Mouse (Mus musculus): ENCODE data around the gene Icam2. TPM values are rescaled to one million over a fixed set of nuclear protein-coding genes. Genes with fewer than 3 reads are reported as not detected.
"Not testable (repeated sequence)": the region's sequence is repeated elsewhere in the genome, so short reads cannot be mapped to it uniquely, and the experiment has no call there.

Icam2 gene
- polyA plus RNA-seq, 1 experiment from 2014 or later = 65.4 TPM

- H3K36me3 ChIP-seq (ENCODE audit: control insufficient read depth, insufficient read depth, low read length) = peaks cover 18% of the 10 kb centered on the region; the same call in 1 of the 2 replicates
- no peak for ATAC-seq (ENCODE audit: low FRiP score, low TSS enrichment)
Measured at GRCm38 (mm10) chr11:106397656-106398055, 9.8 kb upstream of the Icam2 start.

DNA sequence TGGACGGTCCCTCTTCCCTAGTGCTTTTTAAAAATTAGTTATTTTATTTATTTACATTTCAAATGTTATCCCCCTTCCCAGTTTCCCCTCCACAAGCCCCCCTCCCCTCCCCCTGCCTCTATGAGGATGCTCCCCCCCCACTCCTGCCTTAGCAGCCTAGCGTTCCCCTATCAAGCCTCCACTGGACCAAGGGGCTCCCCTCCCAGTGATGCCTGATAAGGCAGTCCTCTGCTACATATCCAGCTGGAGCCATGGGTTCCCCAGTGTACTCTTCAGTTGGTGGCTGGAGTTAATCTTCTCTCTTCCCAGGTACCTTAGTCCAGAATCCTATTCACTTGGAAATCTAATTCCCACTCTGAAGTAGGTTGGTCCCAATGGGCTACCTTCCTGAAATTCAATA, 6.2 kb upstream of the Icam2 start:
- not testable (repeated sequence) for ATAC-seq (ENCODE audit: low FRiP score, low TSS enrichment); H3K27ac ChIP-seq (ENCODE audit: low read depth, low read length); H3K4me2 ChIP-seq (replicated peaks; ENCODE audit: low read depth, low read length); H3K9me3 ChIP-seq (ENCODE audit: control insufficient read depth, low read length); H3K4me3 ChIP-seq (ENCODE audit: low read length); H3K36me3 ChIP-seq (ENCODE audit: control insufficient read depth, insufficient read depth, low read length); H3K4me1 ChIP-seq (ENCODE audit: control insufficient read depth, insufficient read depth, low read length); H3K9ac ChIP-seq (ENCODE audit: low read depth, low read length); H3K27me3 ChIP-seq (ENCODE audit: control insufficient read depth, insufficient read depth, low read length)
- WGBS = 86% methylated on average over 2 of the region's 2 CpGs

More at GRCm38 (mm10) chr11:106397656-106398055, 9.8 kb upstream of the Icam2 start:
- 89% methylated on average over 3 of the region's 3 CpGs for WGBS
- no peaks in the 10 kb centered on the region for H3K9me3 ChIP-seq (ENCODE audit: control insufficient read depth, low read length)
- no peak overlapping the region for H3K4me3 ChIP-seq (ENCODE audit: low read length)
- no peaks in the 10 kb centered on the region for H3K27me3 ChIP-seq (ENCODE audit: control insufficient read depth, insufficient read depth, low read length)
- H3K4me2 ChIP-seq (replicated peaks; ENCODE audit: low read depth, low read length) = no peak overlapping the region
- H3K4me1 ChIP-seq (ENCODE audit: control insufficient read depth, insufficient read depth, low read length) = no peaks in the 10 kb centered on the region
- no peak overlapping the region for H3K9ac ChIP-seq (ENCODE audit: low read depth, low read length)
- no peak overlapping the region for H3K27ac ChIP-seq (ENCODE audit: low read depth, low read length)

DNA sequence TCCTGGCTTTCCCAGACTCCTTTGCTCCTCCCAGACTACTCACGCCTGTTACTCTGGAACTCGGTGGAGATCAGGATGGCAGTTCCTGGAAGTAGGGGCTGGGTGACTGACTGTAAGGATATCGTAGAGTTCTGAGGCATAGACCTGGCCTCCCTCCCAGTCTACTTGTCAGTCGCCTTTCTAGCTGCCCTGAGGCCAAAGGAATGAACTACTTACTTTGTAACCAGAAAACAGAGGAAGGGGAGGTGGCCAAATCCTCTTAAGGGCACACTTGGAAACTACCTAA, 5.4 kb upstream of the Icam2 start:
- no peak overlapping the region for H3K4me3 ChIP-seq (ENCODE audit: low read length)
- H3K27ac ChIP-seq (ENCODE audit: low read depth, low read length) = no peak overlapping the region
- no peak overlapping the region for H3K9ac ChIP-seq (ENCODE audit: low read depth, low read length)
- no peak overlapping the region for H3K4me2 ChIP-seq (replicated peaks; ENCODE audit: low read depth, low read length)
- H3K4me1 ChIP-seq (ENCODE audit: control insufficient read depth, insufficient read depth, low read length) = peaks cover 8% of the 10 kb centered on the region; the same call in 1 of the 2 replicates
- H3K9me3 ChIP-seq (ENCODE audit: control insufficient read depth, low read length) = no peaks in the 10 kb centered on the region
- 53% methylated on average over 4 of the region's 4 CpGs for WGBS
- peaks cover 5% of the 10 kb centered on the region; the same call in 1 of the 2 replicates for H3K36me3 ChIP-seq (ENCODE audit: control insufficient read depth, insufficient read depth, low read length)
- ATAC-seq (ENCODE audit: low FRiP score, low TSS enrichment) = no peak
- no peaks in the 10 kb centered on the region for H3K27me3 ChIP-seq (ENCODE audit: control insufficient read depth, insufficient read depth, low read length)

- no peak overlapping the region for H3K9ac ChIP-seq (ENCODE audit: low read depth, low read length)
- H3K4me2 ChIP-seq (replicated peaks; ENCODE audit: low read depth, low read length) = no peak overlapping the region
- ATAC-seq (ENCODE audit: low FRiP score, low TSS enrichment) = no peak
- H3K27me3 ChIP-seq (ENCODE audit: control insufficient read depth, insufficient read depth, low read length) = no peaks in the 10 kb centered on the region
- H3K4me1 ChIP-seq (ENCODE audit: control insufficient read depth, insufficient read depth, low read length) = peaks cover 8% of the 10 kb centered on the region; the same call in 1 of the 2 replicates
- 68% methylated on average over 7 of the region's 7 CpGs for WGBS
- H3K9me3 ChIP-seq (ENCODE audit: control insufficient read depth, low read length) = no peaks in the 10 kb centered on the region
- no peak overlapping the region for H3K27ac ChIP-seq (ENCODE audit: low read depth, low read length)
- H3K36me3 ChIP-seq (ENCODE audit: control insufficient read depth, insufficient read depth, low read length) = peaks cover under 1% of the 10 kb centered on the region; the same call in 1 of the 2 replicates
- no peak overlapping the region for H3K4me3 ChIP-seq (ENCODE audit: low read length)
Measured at GRCm38 (mm10) chr11:106392597-106393330, 4.9 kb upstream of the Icam2 start.

DNA sequence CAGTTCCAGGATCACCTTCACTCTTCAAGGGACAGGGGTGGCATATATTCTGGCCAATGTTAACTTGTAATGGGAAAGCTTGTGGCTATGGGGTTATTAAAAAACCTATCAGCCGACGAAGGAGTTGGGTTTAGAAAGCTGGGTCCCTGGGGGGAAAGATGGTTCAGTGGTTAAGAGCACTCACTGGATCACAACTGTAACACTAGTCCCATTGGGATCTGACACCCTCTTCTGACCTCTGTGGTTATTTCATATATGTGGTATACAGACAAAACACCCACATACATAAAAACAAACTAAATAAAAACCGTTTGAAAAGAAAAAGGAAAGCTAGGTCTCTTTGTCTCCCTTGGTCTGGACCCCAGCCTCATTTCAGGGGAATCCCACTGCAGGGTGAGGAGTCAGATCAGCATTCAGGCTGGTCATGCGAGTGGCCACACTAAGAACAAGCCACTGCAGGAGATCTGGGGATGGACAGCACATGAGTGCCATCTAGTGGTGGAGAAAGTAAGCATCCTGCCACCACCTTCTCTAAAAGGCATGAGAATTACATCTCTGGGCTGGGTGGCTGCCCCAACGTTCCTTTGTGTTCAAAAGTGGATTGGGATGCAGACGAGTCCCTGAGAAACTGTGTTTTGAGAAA, 3.8 kb upstream of the Icam2 start:
- WGBS = 32% methylated on average over 6 of the region's 6 CpGs
- Histone ChIP-seq H3K27ac (ENCODE audit: low read depth, low read length) (no peak overlapping the region), H3K4me3 (ENCODE audit: low read length) (no peak overlapping the region), H3K27me3 (ENCODE audit: control insufficient read depth, insufficient read depth, low read length) (no peaks in the 10 kb centered on the region), H3K9ac (ENCODE audit: low read depth, low read length) (no peak overlapping the region), H3K9me3 (ENCODE audit: control insufficient read depth, low read length) (no peaks in the 10 kb centered on the region), H3K36me3 (ENCODE audit: control insufficient read depth, insufficient read depth, low read length) (no peaks in the 10 kb centered on the region), H3K4me1 (ENCODE audit: control insufficient read depth, insufficient read depth, low read length) (peaks cover 8% of the 10 kb centered on the region; the same call in 1 of the 2 replicates), H3K4me2 (replicated peaks; ENCODE audit: low read depth, low read length) (no peak overlapping the region)
- peak; percentile 68 for ATAC-seq (ENCODE audit: low FRiP score, low TSS enrichment)

DNA sequence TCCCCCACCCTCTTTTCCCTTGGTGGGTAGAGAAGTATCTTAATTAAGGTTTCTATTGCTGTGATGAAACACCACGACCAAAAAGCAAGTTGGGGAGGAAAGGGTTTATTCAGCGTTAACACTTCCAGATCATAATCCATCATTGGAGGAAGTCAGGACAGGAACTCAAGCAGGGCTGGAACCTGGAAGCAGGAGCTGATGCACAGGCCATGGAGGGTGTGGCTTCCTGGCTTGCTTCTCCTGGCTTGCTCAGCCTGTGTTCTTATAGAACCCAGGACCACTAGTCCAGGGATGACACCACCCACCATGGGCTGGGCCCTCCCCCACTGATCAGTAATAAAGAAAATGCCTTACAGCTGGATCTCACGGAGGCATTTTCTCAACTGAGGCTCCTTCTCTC, 2.9 kb upstream of the Icam2 start:
- Histone ChIP-seq H3K4me3 (ENCODE audit: low read length) (no peak overlapping the region), H3K4me1 (ENCODE audit: control insufficient read depth, insufficient read depth, low read length) (peaks cover 8% of the 10 kb centered on the region; the same call in 1 of the 2 replicates), H3K9ac (ENCODE audit: low read depth, low read length) (no peak overlapping the region), H3K27me3 (ENCODE audit: control insufficient read depth, insufficient read depth, low read length) (no peaks in the 10 kb centered on the region), H3K9me3 (ENCODE audit: control insufficient read depth, low read length) (no peaks in the 10 kb centered on the region), H3K27ac (ENCODE audit: low read depth, low read length) (no peak overlapping the region), H3K36me3 (ENCODE audit: control insufficient read depth, insufficient read depth, low read length) (no peaks in the 10 kb centered on the region), H3K4me2 (replicated peaks; ENCODE audit: low read depth, low read length) (no peak overlapping the region)
- WGBS = 39% methylated on average over 3 of the region's 3 CpGs
- no peak for ATAC-seq (ENCODE audit: low FRiP score, low TSS enrichment)

- H3K9ac ChIP-seq (ENCODE audit: low read depth, low read length) = no peak overlapping the region
- H3K4me2 ChIP-seq (replicated peaks; ENCODE audit: low read depth, low read length) = no peak overlapping the region
- 10% methylated on average over 3 of the region's 3 CpGs for WGBS
- H3K4me3 ChIP-seq (ENCODE audit: low read length) = no peak overlapping the region
- H3K4me1 ChIP-seq (ENCODE audit: control insufficient read depth, insufficient read depth, low read length) = peaks cover 8% of the 10 kb centered on the region; the same call in 1 of the 2 replicates
- no peaks in the 10 kb centered on the region for H3K36me3 ChIP-seq (ENCODE audit: control insufficient read depth, insufficient read depth, low read length)
- no peaks in the 10 kb centered on the region for H3K27me3 ChIP-seq (ENCODE audit: control insufficient read depth, insufficient read depth, low read length)
- peak overlapping the region; percentile 65 for H3K27ac ChIP-seq (ENCODE audit: low read depth, low read length)
- no peaks in the 10 kb centered on the region for H3K9me3 ChIP-seq (ENCODE audit: control insufficient read depth, low read length)
- no peak for ATAC-seq (ENCODE audit: low FRiP score, low TSS enrichment)
Measured at GRCm38 (mm10) chr11:106389611-106390010, 1.7 kb upstream of the Icam2 start.

- ATAC-seq (ENCODE audit: low FRiP score, low TSS enrichment) = no peak
- Histone ChIP-seq H3K4me2 (replicated peaks; ENCODE audit: low read depth, low read length) (no peak overlapping the region), H3K4me3 (ENCODE audit: low read length) (no peak overlapping the region), H3K27me3 (ENCODE audit: control insufficient read depth, insufficient read depth, low read length) (no peaks in the 10 kb centered on the region), H3K9ac (ENCODE audit: low read depth, low read length) (no peak overlapping the region), H3K27ac (ENCODE audit: low read depth, low read length) (no peak overlapping the region), H3K4me1 (ENCODE audit: control insufficient read depth, insufficient read depth, low read length) (peaks cover 8% of the 10 kb centered on the region; the same call in 1 of the 2 replicates), H3K9me3 (ENCODE audit: control insufficient read depth, low read length) (no peaks in the 10 kb centered on the region), H3K36me3 (ENCODE audit: control insufficient read depth, insufficient read depth, low read length) (no peaks in the 10 kb centered on the region)
- WGBS = 73% methylated on average over 6 of the region's 6 CpGs
Measured at GRCm38 (mm10) chr11:106387020-106387419, 855 bp downstream of the Icam2 start.

DNA sequence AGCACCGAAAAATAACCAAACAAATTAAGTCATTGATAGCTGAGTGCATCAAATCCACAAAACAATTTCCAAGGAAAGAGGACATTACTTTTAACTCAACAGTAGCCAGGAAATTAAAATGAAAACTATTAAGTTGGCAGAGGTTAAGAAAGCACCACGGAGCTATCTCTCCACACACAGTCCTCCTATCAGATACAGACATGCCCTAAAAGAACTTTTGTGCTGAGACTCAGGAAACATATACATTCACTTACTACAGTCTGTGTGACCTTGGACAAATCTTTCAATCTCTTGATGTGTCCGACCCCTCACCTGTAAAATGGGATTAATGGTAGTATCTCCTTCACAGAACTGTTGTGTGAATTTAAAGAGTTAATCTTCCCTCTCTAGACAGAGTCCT, 1.5 kb downstream of the Icam2 start:
- WGBS = 91% methylated on average over 3 of the region's 3 CpGs
- Histone ChIP-seq H3K9me3 (ENCODE audit: control insufficient read depth, low read length) (no peaks in the 10 kb centered on the region), H3K27me3 (ENCODE audit: control insufficient read depth, insufficient read depth, low read length) (no peaks in the 10 kb centered on the region), H3K27ac (ENCODE audit: low read depth, low read length) (no peak overlapping the region), H3K36me3 (ENCODE audit: control insufficient read depth, insufficient read depth, low read length) (no peaks in the 10 kb centered on the region), H3K4me3 (ENCODE audit: low read length) (no peak overlapping the region), H3K9ac (ENCODE audit: low read depth, low read length) (no peak overlapping the region), H3K4me1 (ENCODE audit: control insufficient read depth, insufficient read depth, low read length) (peaks cover 8% of the 10 kb centered on the region; the same call in 1 of the 2 replicates), H3K4me2 (replicated peaks; ENCODE audit: low read depth, low read length) (no peak overlapping the region)
- no peak for ATAC-seq (ENCODE audit: low FRiP score, low TSS enrichment)
